Mouse (Mus musculus): ENCODE data around the gene Cnpy4. TPM values are rescaled to one million over a fixed set of nuclear protein-coding genes. Genes with fewer than 3 reads are reported as not detected.

Gene Cnpy4
- polyA plus RNA-seq, 1 experiment from 2014 or later = 26.1 TPM

- WGBS = under 1% methylated on average over 47 of the region's 47 CpGs
- Histone ChIP-seq H3K27ac (replicated peaks) (peak overlapping the region; percentile 95), H3K36me3 (peaks cover 68% of the 10 kb centered on the region), H3K9me3 (no peaks in the 10 kb centered on the region), H3K4me1 (peaks cover 27% of the 10 kb centered on the region), H3K9ac (peak overlapping the region; percentile 88), H3K4me2 (peak overlapping the region; percentile 90), H3K4me3 (peak overlapping the region; percentile 73), H3K27me3 (replicated peaks) (no peaks in the 10 kb centered on the region)
- peak; percentile 79 for ATAC-seq (ENCODE audit: extremely low read depth, insufficient number of reproducible peaks, low FRiP score, low TSS enrichment)
Observed at GRCm38 (mm10) chr5:138170936-138171561, 16.2 kb upstream of the Cnpy4 start.

GRCm38 (mm10) chr5:138171695-138172491 lies 15.4 kb upstream of the Cnpy4 start, which contains the start of the genes Ap4m1 and Mcm7:
Ap4m1 (plus strand) TSS chr5:138172002.
Mcm7 (minus strand) TSS chr5:138172422.
- H3K4me2 ChIP-seq = peak within 1 kb of the TSS; percentile 90
- no peaks in the 10 kb centered on the region for H3K27me3 ChIP-seq (replicated peaks)
- H3K4me3 ChIP-seq = peak within 1 kb of the TSS; percentile 73
- H3K4me1 ChIP-seq = peaks cover 27% of the 10 kb centered on the region
- peak; percentile 83 for ATAC-seq (ENCODE audit: extremely low read depth, insufficient number of reproducible peaks, low FRiP score, low TSS enrichment)
- peaks cover 68% of the 10 kb centered on the region for H3K36me3 ChIP-seq
- H3K9me3 ChIP-seq = no peaks in the 10 kb centered on the region
- peak within 1 kb of the TSS; percentile 88 for H3K9ac ChIP-seq
- under 1% methylated on average over 54 of the region's 54 CpGs for WGBS
- H3K27ac ChIP-seq (replicated peaks) = peak within 1 kb of the TSS; percentile 95

GRCm38 (mm10) chr5:138173217-138173616 lies 14.1 kb upstream of the Cnpy4 start:
- Histone ChIP-seq H3K36me3 (peaks cover 68% of the 10 kb centered on the region), H3K27ac (replicated peaks) (no peak overlapping the region), H3K4me3 (peak overlapping the region; percentile 73; the same call in 1 of the 2 replicates), H3K9me3 (no peaks in the 10 kb centered on the region), H3K4me2 (peak overlapping the region; percentile 90), H3K9ac (no peak overlapping the region), H3K4me1 (peaks cover 27% of the 10 kb centered on the region), H3K27me3 (replicated peaks) (no peaks in the 10 kb centered on the region)
- 75% methylated on average over 3 of the region's 3 CpGs for WGBS
- no peak for ATAC-seq (ENCODE audit: extremely low read depth, insufficient number of reproducible peaks, low FRiP score, low TSS enrichment)

DNA sequence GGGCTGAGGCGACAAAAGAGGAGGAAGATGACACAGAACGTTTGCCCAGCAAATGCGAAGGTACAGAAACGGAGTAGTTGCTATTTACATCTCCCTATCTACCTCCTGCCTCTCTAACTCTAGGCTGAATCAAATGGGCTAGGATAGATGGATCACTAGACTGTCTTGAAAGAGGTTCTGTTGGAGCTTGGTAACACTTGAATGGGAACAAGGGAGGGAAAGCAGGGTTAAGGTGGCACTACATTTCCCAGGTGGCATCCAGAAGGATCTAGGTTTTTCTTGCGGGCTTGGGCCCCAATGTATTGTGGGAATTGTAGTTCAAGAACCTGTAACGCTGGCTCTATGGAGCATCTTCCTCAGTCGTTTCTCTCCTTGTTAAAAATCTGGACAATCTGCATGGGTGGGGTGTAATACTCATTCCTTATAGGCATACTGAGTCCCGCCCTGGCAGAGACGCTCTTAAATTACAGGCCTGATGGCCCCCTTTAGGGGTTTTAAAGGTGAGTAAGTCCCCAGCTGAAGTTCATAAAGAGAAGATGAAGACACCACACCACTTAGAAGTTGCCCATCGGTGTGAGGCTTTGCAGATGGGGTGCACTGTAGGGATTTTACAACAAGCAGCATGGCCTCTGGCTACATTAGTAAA lies 499 bp downstream of the Cnpy4 start:
- Histone ChIP-seq H3K36me3 (peaks cover 49% of the 10 kb centered on the region), H3K9me3 (no peaks in the 10 kb centered on the region)

DNA sequence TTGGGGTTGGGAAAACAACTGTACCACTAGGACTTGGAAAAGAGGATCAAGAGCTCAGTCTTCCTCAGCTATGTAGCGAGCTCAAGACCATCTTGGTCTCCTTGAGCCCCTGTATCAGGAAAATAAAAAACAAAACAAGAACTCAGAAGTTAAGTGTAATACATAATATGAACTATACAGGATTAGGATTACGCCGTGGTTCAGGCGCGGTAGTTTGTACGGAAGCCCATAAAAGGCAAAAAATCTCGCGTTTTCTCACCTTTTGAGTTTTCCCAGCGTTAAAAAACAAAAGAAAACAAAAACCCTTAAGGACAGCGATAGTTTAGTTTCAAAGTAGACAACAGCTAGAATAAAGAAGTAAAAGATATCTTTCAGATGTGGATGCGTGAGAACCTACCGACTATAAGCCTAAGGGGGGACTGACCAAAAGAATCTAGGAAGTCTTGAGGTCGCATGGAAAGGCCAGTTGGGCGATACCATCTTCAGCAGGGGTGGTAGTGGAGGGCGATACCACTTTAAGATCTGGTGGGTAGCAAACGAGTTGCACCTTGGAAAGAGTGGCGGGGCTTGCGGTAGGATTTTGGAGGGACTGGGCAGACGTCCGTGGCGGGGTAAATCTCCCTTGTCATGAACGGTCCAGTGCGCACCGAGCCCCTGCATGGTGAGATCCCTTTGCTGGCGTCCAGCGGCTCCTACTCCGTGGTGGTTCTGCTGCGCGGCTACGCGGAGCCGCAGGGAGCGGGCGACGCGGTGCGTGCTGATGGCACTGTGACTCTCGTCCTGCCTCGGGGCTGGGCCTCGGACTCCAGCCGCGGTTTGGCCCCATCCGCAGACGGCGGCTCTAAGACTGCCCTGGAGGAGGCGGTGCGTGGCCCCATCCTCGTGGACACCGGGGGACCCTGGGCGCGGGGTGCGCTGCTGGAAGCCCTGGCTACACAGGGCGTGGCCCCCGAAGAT lies 6.8 kb downstream of the Cnpy4 start, which contains the start of gene Mblac1:
TSS of gene Mblac1 (plus strand) at position 544 of the 957 bp plus-strand sequence.
- 7% methylated on average over 54 of the region's 54 CpGs for WGBS
- Histone ChIP-seq H3K27me3 (replicated peaks) (no peaks in the 10 kb centered on the region), H3K4me1 (peaks cover 17% of the 10 kb centered on the region), H3K27ac (replicated peaks) (peak within 1 kb of the TSS; percentile 87), H3K9ac (peak within 1 kb of the TSS; percentile 92), H3K36me3 (peaks cover 39% of the 10 kb centered on the region), H3K4me3 (peak within 1 kb of the TSS; percentile 80), H3K9me3 (no peaks in the 10 kb centered on the region), H3K4me2 (peak within 1 kb of the TSS; percentile 99)
- peak; percentile 64 for ATAC-seq (ENCODE audit: extremely low read depth, insufficient number of reproducible peaks, low FRiP score, low TSS enrichment)

More for the DNA sequence above, 499 bp downstream of the Cnpy4 start:
- ATAC-seq (ENCODE audit: extremely low read depth, insufficient number of reproducible peaks, low FRiP score, low TSS enrichment) = peak; percentile 70
- Histone ChIP-seq H3K27me3 (replicated peaks) (no peaks in the 10 kb centered on the region), H3K9ac (peak overlapping the region; percentile 91), H3K4me2 (peak overlapping the region; percentile 77), H3K4me3 (peak overlapping the region; percentile 72), H3K27ac (replicated peaks) (peak overlapping the region; percentile 74), H3K4me1 (peaks cover 20% of the 10 kb centered on the region)
- WGBS = under 1% methylated on average over 10 of the region's 10 CpGs

DNA sequence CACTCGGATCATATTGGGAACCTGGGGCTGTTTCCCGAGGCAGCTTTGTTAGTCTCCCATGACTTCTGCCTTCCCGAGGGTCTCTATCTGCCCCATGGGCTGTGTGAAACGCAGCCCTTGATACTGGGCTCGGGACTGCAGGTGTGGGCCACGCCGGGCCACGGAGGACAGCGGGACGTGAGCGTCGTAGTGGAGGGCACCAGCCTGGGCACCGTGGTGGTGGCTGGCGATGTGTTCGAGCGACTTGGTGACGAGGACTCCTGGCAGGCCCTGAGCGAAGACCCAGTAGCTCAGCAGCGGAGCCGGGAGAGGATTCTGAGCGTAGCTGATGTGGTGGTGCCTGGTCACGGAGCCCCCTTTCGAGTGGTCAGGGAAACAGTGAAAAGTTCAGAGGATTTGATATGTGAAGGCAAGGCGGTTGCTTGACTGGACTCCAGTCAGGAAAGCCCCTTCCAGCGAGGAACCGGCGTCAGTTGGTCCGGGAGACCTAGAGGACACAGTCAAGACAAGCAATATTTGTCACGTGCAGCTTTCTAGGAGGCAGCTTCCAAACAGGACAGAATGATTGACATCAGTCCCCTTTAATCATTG lies 7.6 kb downstream of the Cnpy4 start:
- peak; percentile 27; the same call in 1 of the 2 replicates for ATAC-seq (ENCODE audit: extremely low read depth, insufficient number of reproducible peaks, low FRiP score, low TSS enrichment)
- H3K4me2 ChIP-seq = peak overlapping the region; percentile 99
- H3K9ac ChIP-seq = peak overlapping the region; percentile 92
- H3K4me1 ChIP-seq = peaks cover 17% of the 10 kb centered on the region
- H3K27ac ChIP-seq (replicated peaks) = peak overlapping the region; percentile 87
- peak overlapping the region; percentile 80 for H3K4me3 ChIP-seq
- H3K36me3 ChIP-seq = peaks cover 33% of the 10 kb centered on the region
- 2% methylated on average over 29 of the region's 29 CpGs for WGBS
- H3K27me3 ChIP-seq (replicated peaks) = no peaks in the 10 kb centered on the region
- H3K9me3 ChIP-seq = no peaks in the 10 kb centered on the region

DNA sequence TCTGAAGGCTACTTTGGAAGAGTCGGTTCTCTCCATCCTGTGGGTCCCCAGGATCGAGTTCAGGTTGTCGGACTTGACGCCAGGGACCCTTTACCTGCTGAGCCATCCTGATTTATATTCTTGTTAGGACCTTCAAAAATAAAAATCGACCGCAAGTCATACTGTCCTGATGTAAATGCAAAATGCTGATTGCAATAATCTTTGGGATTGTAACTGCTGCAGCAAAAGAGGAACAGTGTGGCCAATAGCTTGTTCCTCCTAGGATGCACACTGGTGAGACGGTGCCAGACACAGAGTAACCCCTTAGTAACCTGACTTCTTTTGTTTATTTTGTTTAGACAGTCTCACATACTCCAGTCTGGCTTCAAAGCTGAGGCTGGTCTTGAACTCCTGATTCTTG lies 8.2 kb downstream of the Cnpy4 start:
- Histone ChIP-seq H3K9me3 (no peaks in the 10 kb centered on the region), H3K4me3 (peak overlapping the region; percentile 80), H3K27ac (replicated peaks) (no peak overlapping the region), H3K27me3 (replicated peaks) (no peaks in the 10 kb centered on the region), H3K4me2 (peak overlapping the region; percentile 99), H3K4me1 (peaks cover 17% of the 10 kb centered on the region), H3K9ac (peak overlapping the region; percentile 92), H3K36me3 (peaks cover 27% of the 10 kb centered on the region)
- 74% methylated on average over 7 of the region's 7 CpGs for WGBS
- no peak for ATAC-seq (ENCODE audit: extremely low read depth, insufficient number of reproducible peaks, low FRiP score, low TSS enrichment)

DNA sequence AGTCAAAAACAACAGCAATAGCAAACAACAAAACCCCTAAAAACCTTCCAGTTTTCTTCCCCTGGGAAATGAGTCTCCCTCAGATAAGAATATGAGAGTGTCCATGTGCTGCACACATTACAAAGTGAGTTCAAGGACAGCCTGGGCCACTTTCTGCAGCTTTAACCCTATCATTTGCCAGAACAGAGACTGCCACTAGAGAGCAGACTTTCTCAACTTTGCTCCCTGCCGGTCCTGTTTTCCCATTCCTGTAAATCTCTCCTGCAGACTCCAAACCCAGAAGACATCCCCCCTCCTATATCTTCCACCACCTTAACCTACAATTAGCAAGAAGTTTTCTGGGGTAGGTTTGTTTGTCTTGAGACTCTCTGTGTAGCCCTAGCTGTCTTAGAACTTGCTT lies 12.3 kb downstream of the Cnpy4 start:
- Histone ChIP-seq H3K4me1 (peaks cover 8% of the 10 kb centered on the region), H3K36me3 (no peaks in the 10 kb centered on the region), H3K4me2 (no peak overlapping the region), H3K27me3 (replicated peaks) (no peaks in the 10 kb centered on the region), H3K9ac (no peak overlapping the region), H3K27ac (replicated peaks) (no peak overlapping the region), H3K4me3 (no peak overlapping the region), H3K9me3 (peaks cover 10% of the 10 kb centered on the region; the same call in 1 of the 2 replicates)
- no peak for ATAC-seq (ENCODE audit: extremely low read depth, insufficient number of reproducible peaks, low FRiP score, low TSS enrichment)
- 16% methylated on average over 1 of the region's 1 CpGs for WGBS

DNA sequence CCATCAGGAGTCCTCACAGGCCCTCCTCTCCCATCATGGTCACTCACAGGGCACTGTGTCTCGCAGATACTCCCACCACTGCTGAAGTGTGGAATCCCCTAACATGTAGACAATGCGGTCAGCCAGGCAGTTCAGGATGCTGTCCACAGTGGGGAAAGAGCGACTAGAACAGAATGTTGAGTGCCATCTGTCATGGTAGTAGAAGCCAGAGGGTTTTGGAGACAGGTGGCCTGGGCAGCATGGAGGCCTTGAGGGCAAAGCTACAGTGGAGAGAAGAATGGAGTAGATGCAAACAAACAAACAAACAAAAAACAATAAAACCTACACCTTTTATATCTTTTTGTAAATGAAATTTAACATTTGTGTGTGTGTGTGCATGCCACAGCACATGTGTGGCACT lies 14.8 kb downstream of the Cnpy4 start:
- Histone ChIP-seq H3K4me3 (no peak overlapping the region), H3K4me2 (no peak overlapping the region), H3K36me3 (no peaks in the 10 kb centered on the region), H3K9ac (no peak overlapping the region), H3K27ac (replicated peaks) (no peak overlapping the region), H3K4me1 (no peaks in the 10 kb centered on the region), H3K9me3 (peaks cover 18% of the 10 kb centered on the region; the same call in 1 of the 2 replicates), H3K27me3 (replicated peaks) (no peaks in the 10 kb centered on the region)
- no peak for ATAC-seq (ENCODE audit: extremely low read depth, insufficient number of reproducible peaks, low FRiP score, low TSS enrichment)
- 76% methylated on average over 3 of the region's 3 CpGs for WGBS

- WGBS = 69% methylated on average over 1 of the region's 1 CpGs
- no peak overlapping the region for H3K4me2 ChIP-seq
- no peak for ATAC-seq (ENCODE audit: extremely low read depth, insufficient number of reproducible peaks, low FRiP score, low TSS enrichment)
Observed at GRCm38 (mm10) chr5:138207253-138207652, 20.0 kb downstream of the Cnpy4 start.

More at GRCm38 (mm10) chr5:138207253-138207652, 20.0 kb downstream of the Cnpy4 start:
- Histone ChIP-seq H3K9me3 (peaks cover 25% of the 10 kb centered on the region; the same call in 1 of the 2 replicates), H3K9ac (no peak overlapping the region), H3K27me3 (replicated peaks) (no peaks in the 10 kb centered on the region), H3K27ac (replicated peaks) (no peak overlapping the region), H3K4me3 (no peak overlapping the region), H3K36me3 (no peaks in the 10 kb centered on the region), H3K4me1 (no peaks in the 10 kb centered on the region)
